Mouse (Mus musculus) myocyte (in vitro differentiated cells): ENCODE results near the gene Vstm4.

Experiments
- MAX ChIP-seq: IDR thresholded peaks from one replicate; pipeline ENCODE4 v1.6.1; 2011; ENCODE audit warnings: low read depth, mild to moderate bottlenecking, control low read depth
- MYOD1 ChIP-seq, 3 experiments: IDR thresholded peaks; one replicate each; pipeline ENCODE4 v1.6.1; 2011; ENCODE audit warnings: control low read depth in 2 of 3, low read depth in 2 of 3, mild to moderate bottlenecking in 2 of 3, moderate library complexity in 1 of 3; ENCODE audit not compliant: insufficient read length in 2 of 3, control insufficient read depth in 1 of 3
- MYOG ChIP-seq, 3 experiments: IDR thresholded peaks; one replicate each; pipeline ENCODE4 v1.6.1; 2011; ENCODE audit warnings: control low read depth in 2 of 3, low read depth in 2 of 3, mild to moderate bottlenecking in 2 of 3; ENCODE audit not compliant: insufficient read length in 2 of 3, control insufficient read depth in 1 of 3, insufficient read depth in 1 of 3
- POLR2A ChIP-seq: IDR thresholded peaks from one replicate; pipeline ENCODE4 v1.6.1; 2011; ENCODE audit warnings: low read depth, mild to moderate bottlenecking, control low read depth, moderate library complexity; ENCODE audit not compliant: insufficient read length
- POLR2AphosphoS2 ChIP-seq: IDR thresholded peaks from one replicate; pipeline ENCODE4 v1.6.1; 2011; ENCODE audit warnings: low read depth, control low read depth; ENCODE audit not compliant: insufficient read length
- REST ChIP-seq: IDR thresholded peaks from one replicate; pipeline ENCODE4 v1.6.1; 2011; ENCODE audit warnings: mild to moderate bottlenecking, control low read depth, moderate library complexity; ENCODE audit not compliant: insufficient read depth, insufficient read length
- TCF12 ChIP-seq: IDR thresholded peaks from one replicate; pipeline ENCODE4 v1.6.1; 2011; ENCODE audit warnings: mild to moderate bottlenecking, control low read depth; ENCODE audit not compliant: poor library complexity, insufficient read depth, severe bottlenecking
- USF1 ChIP-seq: IDR thresholded peaks from one replicate; pipeline ENCODE4 v1.6.1; 2011; ENCODE audit warnings: low read depth, mild to moderate bottlenecking, control low read depth, moderate library complexity

GRCm38 (mm10) chr14:32833847-32834246 lies 22.7 kb upstream of the Vstm4 start, which contains the start of gene Fam170b:
- TF ChIP-seq POLR2A, result no peak
- TF ChIP-seq MYOD1 (IDR thresholded peaks at IDR 0.05; ENCODE audit: control insufficient read depth in 1 of 3, insufficient read length in 2 of 3, low read depth in 2 of 3), result no peak
- TF ChIP-seq USF1, result no peak
- no peak for TF ChIP-seq MYOG (IDR thresholded peaks at IDR 0.05; ENCODE audit: control insufficient read depth in 1 of 3, insufficient read depth in 1 of 3, insufficient read length in 2 of 3, low read depth in 2 of 3)
- TF ChIP-seq TCF12, result no peak
- TF ChIP-seq REST, result no peak
- no peak for TF ChIP-seq MAX
- TF ChIP-seq POLR2AphosphoS2, result no peak
